Mouse (Mus musculus) neural tube, embryonic 14.5 days (tissue): Measurements from ENCODE around the gene Hvcn1. TPM values are rescaled to one million over a fixed set of nuclear protein-coding genes. Genes with fewer than 3 reads are reported as not detected.
A peak's percentile ranks its signal among the peaks of the same experiment; 100 is the strongest.

ENCODE experiments used
- ATAC-seq: fragments of 200-750 bp; cut with Nextera tagmentation; 2 replicates; pipeline ENCODE4 v1.8.0; 2017; ENCODE audit warnings: low read depth, mild to moderate bottlenecking, moderate TSS enrichment, moderate library complexity
- H3K27ac ChIP-seq: fragments of 300-500 bp; sonication (generic); 2 replicates; pipeline ENCODE4 v1.5.1; 2014; ENCODE audit warnings: low read depth, mild to moderate bottlenecking, control low read depth, low read length, moderate library complexity, mixed read lengths
- H3K27me3 ChIP-seq: fragments of 300-500 bp; sonication (generic); 2 replicates; pipeline ENCODE4 v1.6.1; 2014; ENCODE audit warnings: low read length; ENCODE audit not compliant: control insufficient read depth, insufficient read depth
- H3K36me3 ChIP-seq: fragments of 300-500 bp; sonication (generic); 2 replicates; pipeline ENCODE4 v1.6.1; 2014; ENCODE audit warnings: low read length, mixed read lengths; ENCODE audit not compliant: control insufficient read depth, insufficient read depth
- H3K4me1 ChIP-seq: fragments of 300-500 bp; sonication (generic); 2 replicates; pipeline ENCODE4 v1.6.1; 2014; ENCODE audit warnings: low read length; ENCODE audit not compliant: control insufficient read depth, insufficient read depth
- H3K4me2 ChIP-seq: fragments of 300-500 bp; sonication (generic); 2 replicates; pipeline ENCODE4 v1.6.1; 2014; ENCODE audit warnings: mild to moderate bottlenecking, low read depth, low read length, control low read depth
- H3K4me3 ChIP-seq: fragments of 300-500 bp; sonication (generic); 2 replicates; pipeline ENCODE4 v1.5.1; 2014; ENCODE audit warnings: low read depth, low read length, control low read depth, mixed read lengths
- H3K9ac ChIP-seq: fragments of 300-500 bp; sonication (generic); replicated peaks from 2 replicates; pipeline ENCODE4 v1.6.1; 2014; ENCODE audit warnings: low read depth, mild to moderate bottlenecking, control low read depth, low read length, mixed read lengths
- H3K9me3 ChIP-seq: fragments of 300-500 bp; sonication (generic); 2 replicates; pipeline ENCODE4 v1.6.1; 2016; ENCODE audit warnings: low read length; ENCODE audit not compliant: control insufficient read depth
- WGBS: fragments of 180-500 bp; shearing (Covaris S2); extraction: QIAGEN DNeasy Blood & Tissue Kit; methylation state at CpG from one replicate; pipeline ENCODE4 v1.1.7; 2014; 5-methylcytosine and 5-hydroxymethylcytosine counted together
- polyA plus RNA-seq: library from polyadenylated mRNA; unstranded; fragments of >200 nt; fragmentation: Nextera tagmentation; extraction: Ambion mirVana; gene quantifications from 2 replicates; pipeline ENCODE4 v1.2.1, GENCODE M21; 2014

The Hvcn1 gene
- polyA plus RNA-seq: 0.72 and 0.84 TPM in 2 replicates

- Histone ChIP-seq H3K36me3 (no peaks in the 10 kb centered on the region), H3K27me3 (no peaks in the 10 kb centered on the region), H3K4me3 (no peak within 1 kb of the TSS), H3K9me3 (no peaks in the 10 kb centered on the region), H3K4me2 (no peak within 1 kb of the TSS), H3K4me1 (peaks cover 5% of the 10 kb centered on the region; the same call in 1 of the 2 replicates), H3K9ac (no peak within 1 kb of the TSS), H3K27ac (no peak within 1 kb of the TSS)
- ATAC-seq: no peak
- WGBS: 89% methylated on average over 4 of the region's 4 CpGs
Observed at GRCm38 (mm10) chr5:122206475-122206874, at the start of gene Hvcn1. Gene Hvcn1 (plus strand): TSS chr5:122206804.

DNA sequence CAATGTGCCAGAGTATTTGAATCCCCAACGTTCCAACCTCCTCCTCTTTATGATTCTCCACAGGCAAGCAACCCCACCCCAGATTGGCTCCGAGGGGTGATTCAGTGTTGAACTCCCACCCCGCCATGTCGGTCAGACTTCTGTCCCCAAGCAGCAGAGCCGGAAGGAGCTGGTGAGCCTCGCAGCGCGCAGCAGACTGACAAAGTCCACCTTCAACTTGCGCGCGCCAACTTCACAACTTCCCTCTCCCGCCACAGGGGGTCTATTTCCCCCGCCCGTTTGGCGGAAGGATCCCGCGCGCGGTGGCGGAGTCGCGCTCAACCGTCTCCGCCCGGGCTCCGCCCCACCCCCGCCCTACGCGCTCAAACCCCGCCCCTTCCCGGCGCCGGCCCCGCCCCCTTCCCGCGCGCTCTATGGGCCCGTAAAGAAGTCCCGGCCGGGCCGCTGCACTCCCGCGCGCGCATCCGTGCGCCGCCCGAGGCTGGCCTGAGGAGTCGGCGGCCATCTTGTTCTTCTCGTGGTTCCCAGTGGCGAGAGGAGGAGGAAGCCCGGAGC is 48.7 kb upstream of the Hvcn1 start, which contains the start of gene Ppp1cc:
Gene Ppp1cc (plus strand): TSS at position 452 of the 555 bp plus-strand sequence.
- Histone ChIP-seq H3K4me3 (peak within 1 kb of the TSS; percentile 83), H3K4me1 (peaks cover 35% of the 10 kb centered on the region), H3K4me2 (peak within 1 kb of the TSS; percentile 88), H3K27ac (peak within 1 kb of the TSS; percentile 87), H3K9me3 (no peaks in the 10 kb centered on the region), H3K9ac (peak within 1 kb of the TSS; percentile 96), H3K36me3 (peaks cover under 1% of the 10 kb centered on the region; the same call in 1 of the 2 replicates), H3K27me3 (no peaks in the 10 kb centered on the region)
- ATAC-seq: peak; percentile 94
- under 1% methylated on average over 42 of the region's 54 CpGs for WGBS

GRCm38 (mm10) chr5:122158557-122159515 is 47.8 kb upstream of the Hvcn1 start:
- H3K4me2 ChIP-seq: peak overlapping the region; percentile 88
- H3K4me3 ChIP-seq: peak overlapping the region; percentile 83
- no peaks in the 10 kb centered on the region for H3K9me3 ChIP-seq
- no peaks in the 10 kb centered on the region for H3K27me3 ChIP-seq
- H3K9ac ChIP-seq: peak overlapping the region; percentile 96
- WGBS: 2% methylated on average over 42 of the region's 42 CpGs
- peaks cover 6% of the 10 kb centered on the region; the same call in 1 of the 2 replicates for H3K36me3 ChIP-seq
- peak overlapping the region; percentile 87 for H3K27ac ChIP-seq
- peak; percentile 38 for ATAC-seq
- H3K4me1 ChIP-seq: peaks cover 44% of the 10 kb centered on the region

GRCm38 (mm10) chr5:122163194-122163593 is 43.4 kb upstream of the Hvcn1 start:
- peaks cover 12% of the 10 kb centered on the region; the same call in 1 of the 2 replicates for H3K36me3 ChIP-seq
- H3K27ac ChIP-seq: no peak overlapping the region
- H3K4me1 ChIP-seq: peaks cover 66% of the 10 kb centered on the region
- H3K9ac ChIP-seq: no peak overlapping the region
- no peak overlapping the region for H3K4me3 ChIP-seq
- no peaks in the 10 kb centered on the region for H3K9me3 ChIP-seq
- no peak overlapping the region for H3K4me2 ChIP-seq
- 65% methylated on average over 6 of the region's 6 CpGs for WGBS
- no peaks in the 10 kb centered on the region for H3K27me3 ChIP-seq
- no peak for ATAC-seq

DNA sequence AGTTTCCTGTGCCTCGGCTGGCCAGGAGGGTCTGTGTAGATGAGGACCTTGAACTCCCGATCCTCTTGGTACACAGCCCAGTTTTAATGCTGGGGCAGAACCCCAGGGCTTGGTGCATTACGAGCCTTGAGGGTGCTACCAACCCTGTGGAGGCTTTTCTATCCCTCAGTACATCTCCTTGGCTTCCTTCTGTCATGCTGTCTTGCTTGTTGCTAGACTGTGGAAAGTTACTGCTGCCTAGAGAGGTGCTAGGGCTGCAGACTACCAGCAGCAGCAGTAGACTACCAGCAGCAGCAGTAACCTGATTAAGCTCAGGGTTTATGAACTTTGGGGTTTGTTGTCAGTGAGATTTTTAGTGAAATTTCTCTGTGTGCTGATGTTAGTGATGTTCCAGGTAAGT is 42.6 kb upstream of the Hvcn1 start:
- Histone ChIP-seq H3K9ac (no peak overlapping the region; the same call in 1 of the 2 replicates), H3K27me3 (no peaks in the 10 kb centered on the region), H3K4me2 (no peak overlapping the region; the same call in 1 of the 2 replicates), H3K4me1 (peaks cover 66% of the 10 kb centered on the region), H3K9me3 (no peaks in the 10 kb centered on the region), H3K36me3 (peaks cover 18% of the 10 kb centered on the region; the same call in 1 of the 2 replicates), H3K27ac (0 out of 2 replicates have a peak overlapping the region, but pooled peaks have one; percentile 7), H3K4me3 (no peak overlapping the region)
- WGBS: 73% methylated on average over 3 of the region's 3 CpGs
- no peak for ATAC-seq

GRCm38 (mm10) chr5:122165233-122165915 is 41.2 kb upstream of the Hvcn1 start:
- no peaks in the 10 kb centered on the region for H3K27me3 ChIP-seq
- H3K4me2 ChIP-seq: 0 out of 2 replicates have a peak overlapping the region, but pooled peaks have one; percentile 8
- peaks cover 56% of the 10 kb centered on the region for H3K4me1 ChIP-seq
- 0 out of 2 replicates have a peak overlapping the region, but pooled peaks have one; percentile 4 for H3K9ac ChIP-seq
- H3K36me3 ChIP-seq: peaks cover 30% of the 10 kb centered on the region
- H3K4me3 ChIP-seq: no peak overlapping the region
- 62% methylated on average over 6 of the region's 6 CpGs for WGBS
- no peaks in the 10 kb centered on the region for H3K9me3 ChIP-seq
- ATAC-seq: no peak
- H3K27ac ChIP-seq: no peak overlapping the region; the same call in 1 of the 2 replicates

- no peak overlapping the region for H3K27ac ChIP-seq
- peaks cover 44% of the 10 kb centered on the region for H3K36me3 ChIP-seq
- H3K4me1 ChIP-seq: peaks cover 44% of the 10 kb centered on the region
- no peak for ATAC-seq
- no peaks in the 10 kb centered on the region for H3K9me3 ChIP-seq
- no peak overlapping the region for H3K4me2 ChIP-seq
- H3K4me3 ChIP-seq: no peak overlapping the region
- no peaks in the 10 kb centered on the region for H3K27me3 ChIP-seq
- 31% methylated on average over 8 of the region's 8 CpGs for WGBS
- 0 out of 2 replicates have a peak overlapping the region, but pooled peaks have one; percentile 26 for H3K9ac ChIP-seq
Observed at GRCm38 (mm10) chr5:122166636-122167161, 39.9 kb upstream of the Hvcn1 start.

DNA sequence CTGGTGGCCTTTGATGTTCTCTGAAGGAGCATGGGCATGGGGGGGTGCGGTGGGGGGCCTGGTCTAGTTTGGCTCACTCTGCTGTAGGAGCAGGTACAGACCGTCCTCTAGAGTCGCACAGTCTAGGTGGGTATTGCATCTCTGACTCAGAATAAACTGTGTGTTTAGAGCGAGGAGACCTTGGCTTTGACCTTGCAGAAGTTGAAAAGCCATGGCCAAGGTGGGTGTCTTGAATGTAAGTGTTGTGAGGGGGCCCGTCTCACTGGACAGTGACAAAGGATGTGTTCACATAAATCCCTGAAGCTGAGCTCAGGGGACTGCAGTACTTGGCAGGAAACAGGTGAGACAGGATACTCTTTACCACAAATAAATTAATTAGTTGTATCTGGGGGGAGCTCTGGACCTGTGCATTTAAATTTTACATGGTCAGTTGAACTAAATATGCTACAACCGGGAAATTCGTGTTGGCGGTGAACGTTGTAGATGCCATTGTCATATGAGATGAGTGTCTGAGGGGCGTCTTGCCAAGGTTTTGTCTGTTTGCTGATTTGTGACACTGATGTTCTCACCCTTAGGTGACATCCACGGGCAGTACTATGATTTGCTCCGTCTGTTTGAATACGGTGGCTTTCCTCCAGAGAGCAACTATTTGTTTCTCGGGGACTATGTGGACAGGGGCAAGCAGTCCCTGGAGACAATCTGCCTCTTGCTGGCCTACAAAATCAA is 38.1 kb upstream of the Hvcn1 start:
- Histone ChIP-seq H3K4me1 (peaks cover 30% of the 10 kb centered on the region), H3K27me3 (no peaks in the 10 kb centered on the region), H3K36me3 (peaks cover 48% of the 10 kb centered on the region), H3K27ac (no peak overlapping the region), H3K4me3 (no peak overlapping the region), H3K4me2 (no peak overlapping the region), H3K9ac (no peak overlapping the region), H3K9me3 (no peaks in the 10 kb centered on the region)
- ATAC-seq: no peak
- 82% methylated on average over 14 of the region's 14 CpGs for WGBS
